Comparison of ENCODE assay signal across 11 mouse cellular contexts in genomic region chr6:97478981-97479860, GRCm38 (mm10).
DNase-seq lines count a peak whose midpoint lies in the region; ATAC-seq lines count a peak whose summit lies in the region.
"Had no signal": no experiment of that assay in that cellular context is flagged by ENCODE, and none has a peak within 500 bp of the region (broad histone marks: within the 10 kb centered on the region; RNA-seq: fewer than 3 reads in every experiment).

No protein-coding gene starts in this region.

- no peaks in the 10 kb centered on the region for H3K27me3 ChIP-seq in liver, embryonic 16.5 days (ENCODE audit: control insufficient read depth, insufficient read depth, low read depth, low read length)
- H3K27me3 ChIP-seq: stomach, embryonic 15.5 days had no signal

- 52% methylated on average over 19 of the region's 19 CpGs for WGBS in liver, embryonic 16.5 days (ENCODE audit: insufficient replicate concordance)

- H3K4me2 ChIP-seq in liver, embryonic 16.5 days (ENCODE audit: low read depth, low read length) = no peak overlapping the region
- H3K4me2 ChIP-seq: embryonic facial prominence, embryonic 12.5 days; stomach, embryonic 15.5 days had no signal

- H3K9ac ChIP-seq in liver, embryonic 16.5 days (ENCODE audit: low read depth, low read length) = no peak overlapping the region
- H3K9ac ChIP-seq: embryonic facial prominence, embryonic 12.5 days; stomach, embryonic 15.5 days had no signal

- no peaks in the 10 kb centered on the region for H3K36me3 ChIP-seq in liver, embryonic 16.5 days (ENCODE audit: control insufficient read depth, insufficient read depth)
- H3K36me3 ChIP-seq: embryonic facial prominence, embryonic 12.5 days; stomach, embryonic 15.5 days had no signal

- peak; percentile 19; the same call in 1 of the 2 replicates for ATAC-seq in liver, embryonic 16.5 days (ENCODE audit: low read depth)

- no peaks in the 10 kb centered on the region for H3K9me3 ChIP-seq in liver, embryonic 16.5 days (replicated peaks; ENCODE audit: control insufficient read depth, low read length)
- H3K9me3 ChIP-seq: embryonic facial prominence, embryonic 12.5 days; stomach, embryonic 15.5 days had no signal

- H3K4me3 ChIP-seq in liver, embryonic 16.5 days (ENCODE audit: low read depth, low read length) = no peak overlapping the region
- H3K4me3 ChIP-seq: embryonic facial prominence, embryonic 12.5 days; stomach, embryonic 15.5 days had no signal

- peak; percentile 23 to 48 for DNase-seq in adrenal gland, postnatal 36 days
- no peak for DNase-seq in adrenal gland, postnatal 4 days (ENCODE audit: low spot score in 2 of 2)
- peak; percentile 15 to 32 for DNase-seq in lung, adult 18-20 months
- no peak for DNase-seq in lung, postnatal 4 days
- peak; percentile 19 for DNase-seq in embryo, embryonic 9.5 days (ENCODE audit: extremely low spot score)
- no peak for DNase-seq in right cerebral cortex, adult 2 months (ENCODE audit: low spot score in 2 of 2)
- no peak for DNase-seq in MN1 (ENCODE audit: low spot score)
- DNase-seq: heart, postnatal 14 days had no signal

- no peak overlapping the region for H3K27ac ChIP-seq in liver, embryonic 16.5 days (ENCODE audit: low read length)
- H3K27ac ChIP-seq: embryonic facial prominence, embryonic 12.5 days; stomach, embryonic 15.5 days had no signal

- no peaks in the 10 kb centered on the region for H3K4me1 ChIP-seq in liver, embryonic 16.5 days (ENCODE audit: control insufficient read depth, low read depth, low read length)
- H3K4me1 ChIP-seq: stomach, embryonic 15.5 days had no signal

Comparison
In these comparisons a context has a peak if more than half of its experiments do, and no peak if none do; other contexts are left out.
1. DNase-seq: peak in adrenal gland, postnatal 36 days (2 of 2), lung, adult 18-20 months (2 of 2) and embryo, embryonic 9.5 days (single experiment); none in adrenal gland, postnatal 4 days (0 of 2), lung, postnatal 4 days (0 of 2), right cerebral cortex, adult 2 months (0 of 2) and MN1 (single experiment).